Mouse (Mus musculus) MEL (cell line): ENCODE measurements around the gene Hnrnpul1.

Experiments
- BHLHE40 ChIP-seq: IDR thresholded peaks from 2 replicates; pipeline ENCODE4 v1.6.1; 2012; ENCODE audit warnings: low read depth, mild to moderate bottlenecking, inconsistent platforms, low read length, improper control_type of control experiment, borderline replicate concordance
- CTCF ChIP-seq, 3 experiments: IDR thresholded peaks in 2 of 3; conservative IDR thresholded peaks in 1 of 3; 2 replicates each; pipeline ENCODE4 v1.5.1; 2011 to 2012; ENCODE audit warnings: low read length in 3 of 3, low read depth in 2 of 3, mild to moderate bottlenecking in 2 of 3, improper control_type of control experiment in 1 of 3, inconsistent platforms in 1 of 3, mixed read lengths in 1 of 3, moderate library complexity in 1 of 3; ENCODE audit not compliant: control insufficient read depth in 1 of 3, insufficient read depth in 1 of 3, poor library complexity in 1 of 3, severe bottlenecking in 1 of 3
- E2F4 ChIP-seq: IDR thresholded peaks from 2 replicates; pipeline ENCODE4 v1.6.1; 2011; ENCODE audit warnings: low read depth, low read length, improper control_type of control experiment, borderline replicate concordance
- ELF1 ChIP-seq: IDR thresholded peaks from 2 replicates; pipeline ENCODE4 v1.6.1; 2014; ENCODE audit warnings: low read depth, mild to moderate bottlenecking, inconsistent platforms, low read length, improper control_type of control experiment, moderate library complexity
- EP300 ChIP-seq, 2 experiments: IDR thresholded peaks; 2 replicates each; pipeline ENCODE4 v1.6.1; 2011; ENCODE audit warnings: improper control_type of control experiment in 2 of 2, low read length in 2 of 2, low read depth in 1 of 2, mild to moderate bottlenecking in 1 of 2
- ETS1 ChIP-seq: IDR thresholded peaks from 2 replicates; pipeline ENCODE4 v1.6.1; 2012; ENCODE audit warnings: low read depth, mild to moderate bottlenecking, inconsistent platforms, low read length, improper control_type of control experiment, moderate library complexity
- USF1 ChIP-seq: IDR thresholded peaks from 2 replicates; pipeline ENCODE4 v1.6.1; 2014; ENCODE audit warnings: low read depth, mild to moderate bottlenecking, inconsistent platforms, low read length, improper control_type of control experiment, moderate library complexity
- USF2 ChIP-seq, 2 experiments: IDR thresholded peaks; 2 replicates each; pipeline ENCODE4 v1.6.1; 2011 to 2012; ENCODE audit warnings: improper control_type of control experiment in 2 of 2, low read length in 2 of 2, borderline replicate concordance in 1 of 2, inconsistent platforms in 1 of 2, low read depth in 1 of 2, mild to moderate bottlenecking in 1 of 2; ENCODE audit not compliant: insufficient read depth in 1 of 2
- ZC3H11A ChIP-seq: IDR thresholded peaks from 2 replicates; pipeline ENCODE4 v1.6.1; 2012; ENCODE audit warnings: low read depth, mild to moderate bottlenecking, inconsistent platforms, low read length, improper control_type of control experiment
- ZKSCAN1 ChIP-seq: IDR thresholded peaks from 2 replicates; pipeline ENCODE4 v1.6.1; 2012; ENCODE audit warnings: low read depth, mild to moderate bottlenecking, inconsistent platforms, low read length, improper control_type of control experiment, moderate library complexity

DNA sequence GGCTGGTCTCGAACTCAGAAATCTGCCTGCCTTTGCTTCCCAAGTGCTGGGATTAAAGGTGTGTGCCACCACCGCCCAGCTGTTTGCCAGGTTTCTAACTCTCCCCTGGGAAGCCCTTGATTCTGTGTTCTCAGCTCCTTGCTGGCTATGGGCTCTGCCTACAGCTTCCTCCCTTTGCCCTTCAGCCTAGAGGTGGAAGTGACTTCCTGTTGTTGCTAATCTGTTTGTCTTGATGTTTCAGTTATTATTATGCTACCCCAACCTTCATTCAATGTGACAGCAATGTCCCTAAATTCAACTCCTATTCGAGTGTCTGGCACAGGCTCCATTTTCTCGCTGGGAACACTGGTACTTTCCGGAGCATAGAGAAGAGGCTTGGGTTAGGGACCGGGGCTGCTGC is 11.6 kb upstream of the Hnrnpul1 start:
- no peak for TF ChIP-seq ELF1
- no peak for TF ChIP-seq ZKSCAN1
- no peak for TF ChIP-seq CTCF (IDR thresholded peaks at IDR 0.05 in 2 of 3, conservative IDR thresholded peaks at IDR 0.05 in 1 of 3; ENCODE audit: control insufficient read depth in 1 of 3, insufficient read depth in 1 of 3, low read depth in 2 of 3, low read length in 3 of 3, poor library complexity in 1 of 3, severe bottlenecking in 1 of 3)
- no peak for TF ChIP-seq EP300 (IDR thresholded peaks at IDR 0.05; ENCODE audit: low read depth in 1 of 2, low read length in 2 of 2)
- no peak for TF ChIP-seq USF1
- TF ChIP-seq BHLHE40 = no peak
- TF ChIP-seq E2F4 = no peak
- TF ChIP-seq ETS1 = no peak
- no peak for TF ChIP-seq ZC3H11A
- TF ChIP-seq USF2 (IDR thresholded peaks at IDR 0.05; ENCODE audit: borderline replicate concordance in 1 of 2, insufficient read depth in 1 of 2, low read depth in 1 of 2, low read length in 2 of 2) = no peak
